Mouse (Mus musculus): ENCODE data around the gene Fgd5. TPM values are rescaled to one million over a fixed set of nuclear protein-coding genes. Genes with fewer than 3 reads are reported as not detected.
"Not testable (repeated sequence)": the region's sequence is repeated elsewhere in the genome, so short reads cannot be mapped to it uniquely, and the experiment has no call there.

Gene Fgd5
- 18.6 and 21.2 TPM in 2 replicates for polyA plus RNA-seq (2015; fragmentation: Nextera tagmentation; extraction: Ambion mirVana)

DNA sequence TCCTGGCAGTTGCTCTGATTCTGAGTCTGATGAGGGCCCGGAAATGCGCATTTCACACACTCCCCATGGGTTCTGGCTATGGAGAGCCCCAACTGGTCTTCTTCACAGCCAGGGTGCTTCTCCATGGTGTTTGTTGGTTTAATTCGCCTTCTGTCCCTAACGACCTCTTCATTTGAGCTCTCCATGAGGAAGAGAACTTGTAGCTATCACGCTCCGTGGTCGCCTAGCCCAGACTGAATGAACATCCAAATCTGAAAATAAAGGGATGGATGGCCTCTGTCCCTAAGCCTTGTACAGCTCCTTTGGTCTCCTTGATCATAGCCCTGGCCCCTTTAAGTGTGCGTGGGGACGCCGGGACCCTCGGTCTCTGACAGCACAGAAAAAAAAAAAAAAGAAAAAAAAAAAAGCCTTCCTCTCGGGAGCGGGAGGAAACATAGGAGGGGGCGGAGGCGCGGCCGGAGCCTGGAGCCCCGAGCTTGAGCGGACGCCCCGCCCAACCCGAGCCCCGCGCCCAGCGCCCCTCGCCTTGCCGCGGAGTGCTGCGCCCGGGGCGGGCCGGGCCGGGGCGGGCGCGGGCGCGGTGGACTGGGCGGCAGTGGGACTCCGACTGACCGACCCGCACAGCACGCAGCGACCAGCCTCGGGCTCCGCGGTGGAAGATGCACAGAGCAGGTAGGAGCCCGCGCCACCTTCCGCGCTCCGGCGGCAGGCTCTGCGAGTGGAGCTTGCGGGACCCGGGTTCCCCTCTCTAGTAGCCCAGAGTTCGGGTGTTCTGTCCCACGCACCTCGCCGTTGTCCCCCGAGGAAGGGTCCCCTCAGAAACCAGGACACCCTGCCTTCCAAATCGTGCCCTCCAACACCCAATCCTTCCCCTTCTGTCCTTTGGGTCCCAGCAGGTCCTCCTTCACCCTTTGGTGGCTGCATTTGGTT, at the start of gene Fgd5:
Gene Fgd5, plus strand, starts transcription at position 508 of the 930 bp plus-strand sequence.
- Histone ChIP-seq H3K27me3 (peaks cover 33% of the 10 kb centered on the region), H3K4me2 (peak within 1 kb of the TSS; percentile 97), H3K4me3 (peak within 1 kb of the TSS; percentile 62), H3K9ac (peak within 1 kb of the TSS; percentile 59), H3K9me3 (no peaks in the 10 kb centered on the region), H3K27ac (peak within 1 kb of the TSS; percentile 54), H3K36me3 (no peaks in the 10 kb centered on the region), H3K4me1 (peaks cover 9% of the 10 kb centered on the region; the same call in 1 of the 2 replicates)
- peak; percentile 82 for ATAC-seq (ENCODE audit: borderline replicate concordance, extremely low read depth, low FRiP score, low TSS enrichment)
- under 1% methylated on average over 44 of the region's 62 CpGs for WGBS

- peak overlapping the region; percentile 36; the same call in 1 of the 2 replicates for H3K27ac ChIP-seq
- H3K9me3 ChIP-seq, result no peaks in the 10 kb centered on the region
- H3K4me2 ChIP-seq, result no peak overlapping the region
- H3K4me1 ChIP-seq, result peaks cover 13% of the 10 kb centered on the region; the same call in 1 of the 2 replicates
- H3K36me3 ChIP-seq, result no peaks in the 10 kb centered on the region
- no peaks in the 10 kb centered on the region for H3K27me3 ChIP-seq
- H3K4me3 ChIP-seq, result no peak overlapping the region
- no peak for ATAC-seq (ENCODE audit: borderline replicate concordance, extremely low read depth, low FRiP score, low TSS enrichment)
- H3K9ac ChIP-seq, result no peak overlapping the region
- WGBS, result 38% methylated on average over 5 of the region's 5 CpGs
Measured at GRCm38 (mm10) chr6:91931231-91931630, 47.4 kb upstream of the Fgd5 start.

- H3K9ac ChIP-seq, result no peak overlapping the region
- H3K27ac ChIP-seq, result no peak overlapping the region
- no peaks in the 10 kb centered on the region for H3K9me3 ChIP-seq
- no peaks in the 10 kb centered on the region for H3K27me3 ChIP-seq
- 24% methylated on average over 4 of the region's 4 CpGs for WGBS
- no peaks in the 10 kb centered on the region for H3K36me3 ChIP-seq
- H3K4me3 ChIP-seq, result no peak overlapping the region
- H3K4me2 ChIP-seq, result no peak overlapping the region
- peak; percentile 88; the same call in 1 of the 2 replicates for ATAC-seq (ENCODE audit: borderline replicate concordance, extremely low read depth, low FRiP score, low TSS enrichment)
- 0 out of 2 replicates have a peak, but pooled peaks cover 3% of the 10 kb centered on the region for H3K4me1 ChIP-seq
Measured at GRCm38 (mm10) chr6:91938491-91938890, 40.2 kb upstream of the Fgd5 start.

DNA sequence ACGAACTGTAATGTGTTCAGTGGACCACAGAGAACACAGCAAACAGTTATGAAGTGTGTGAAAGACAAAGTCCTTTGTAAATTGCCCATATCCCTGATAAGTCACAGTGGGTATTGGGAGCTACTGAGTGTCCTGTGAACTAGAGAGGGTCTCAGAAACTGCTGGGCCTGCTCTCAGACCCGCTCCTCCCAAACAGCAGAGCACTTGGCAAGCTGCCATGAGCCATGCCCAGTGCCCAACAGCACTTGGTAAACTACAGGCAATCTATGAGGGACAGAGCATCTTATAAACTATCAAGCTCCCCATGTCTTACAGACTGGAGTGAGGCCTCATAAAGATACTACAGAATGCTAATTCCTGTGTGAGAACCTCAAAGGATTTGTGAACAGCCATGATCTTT, 30.3 kb upstream of the Fgd5 start:
- Histone ChIP-seq H3K4me2 (no peak overlapping the region), H3K27ac (no peak overlapping the region), H3K9ac (no peak overlapping the region), H3K27me3 (no peaks in the 10 kb centered on the region), H3K9me3 (no peaks in the 10 kb centered on the region), H3K36me3 (no peaks in the 10 kb centered on the region), H3K4me3 (no peak overlapping the region), H3K4me1 (no peaks in the 10 kb centered on the region)
- no peak for ATAC-seq (ENCODE audit: borderline replicate concordance, extremely low read depth, low FRiP score, low TSS enrichment)
- 54% methylated on average over 2 of the region's 2 CpGs for WGBS

DNA sequence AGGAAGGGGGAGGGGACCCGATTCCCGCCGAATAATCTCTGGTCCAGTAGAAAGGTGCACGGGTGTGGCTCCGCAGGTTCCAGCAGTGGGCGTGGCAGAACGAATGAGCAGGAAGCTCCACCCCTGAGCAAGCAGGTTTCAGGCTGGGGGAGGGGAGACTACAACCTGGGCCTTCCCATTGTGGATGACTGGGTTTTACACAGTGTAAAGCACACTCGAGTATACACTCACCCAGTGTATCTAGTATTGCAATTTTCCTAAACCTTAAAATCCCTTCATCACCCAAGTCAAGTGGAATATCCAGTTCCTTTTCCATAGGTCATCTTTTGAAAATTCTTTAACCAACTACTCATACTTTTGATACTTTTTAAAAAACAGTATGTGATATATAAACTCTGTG, 20.7 kb upstream of the Fgd5 start:
- H3K4me2 ChIP-seq; H3K9me3 ChIP-seq; ATAC-seq (ENCODE audit: borderline replicate concordance, extremely low read depth, low FRiP score, low TSS enrichment); H3K9ac ChIP-seq; H3K27ac ChIP-seq; H3K36me3 ChIP-seq; H3K4me3 ChIP-seq; H3K27me3 ChIP-seq: not testable (repeated sequence)
- WGBS, result 24% methylated on average over 2 of the region's 8 CpGs
- peaks cover 16% of the 10 kb centered on the region for H3K4me1 ChIP-seq

DNA sequence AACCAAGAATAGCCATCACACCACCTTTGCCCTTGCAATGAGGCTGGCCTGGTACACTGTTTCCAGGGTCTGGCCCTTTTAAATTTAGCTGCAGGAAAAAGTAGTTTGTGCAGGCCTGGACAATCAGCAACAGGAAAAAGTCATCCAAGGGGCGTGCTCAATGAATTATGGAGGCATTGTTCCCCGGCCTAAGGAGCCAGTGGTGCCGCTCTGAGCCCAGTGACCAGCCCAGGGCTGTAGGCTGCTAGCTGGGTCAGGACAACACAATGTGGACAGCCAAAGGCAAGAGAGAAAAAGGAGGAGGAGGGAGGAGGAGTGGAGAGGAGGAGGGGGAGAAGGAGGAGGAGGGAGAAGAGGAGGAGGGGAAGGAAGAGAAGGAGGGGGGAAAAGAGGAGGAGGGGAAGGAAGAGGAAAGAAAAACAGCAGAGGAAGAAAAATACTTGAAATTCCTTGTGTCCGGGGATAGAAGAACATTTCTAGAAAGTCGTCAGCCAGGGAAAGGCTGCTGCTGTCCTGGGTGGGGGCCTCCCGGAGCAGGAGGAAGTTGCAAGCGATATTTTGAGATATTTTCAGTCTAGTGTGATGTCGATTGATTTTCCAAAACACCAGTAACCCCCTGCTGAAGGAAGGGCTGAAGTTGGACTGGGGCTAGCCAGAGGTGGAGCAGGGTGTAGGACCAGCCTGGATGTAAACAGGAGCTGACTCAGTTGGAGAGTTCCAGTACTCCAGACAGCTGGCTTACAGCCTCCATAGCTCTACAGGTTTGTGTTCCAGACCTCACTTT, 18.5 kb upstream of the Fgd5 start:
- Histone ChIP-seq H3K9ac (no peak overlapping the region), H3K27ac (peak overlapping the region; percentile 86), H3K4me1 (peaks cover 21% of the 10 kb centered on the region), H3K4me3 (0 out of 2 replicates have a peak overlapping the region, but pooled peaks have one; percentile 8), H3K4me2 (peak overlapping the region; percentile 36), H3K9me3 (no peaks in the 10 kb centered on the region), H3K36me3 (no peaks in the 10 kb centered on the region), H3K27me3 (no peaks in the 10 kb centered on the region)
- 15% methylated on average over 8 of the region's 8 CpGs for WGBS
- ATAC-seq (ENCODE audit: borderline replicate concordance, extremely low read depth, low FRiP score, low TSS enrichment), result peak; percentile 80

- no peak overlapping the region for H3K4me3 ChIP-seq
- peaks cover 21% of the 10 kb centered on the region for H3K4me1 ChIP-seq
- no peaks in the 10 kb centered on the region for H3K9me3 ChIP-seq
- H3K9ac ChIP-seq, result no peak overlapping the region
- H3K36me3 ChIP-seq, result no peaks in the 10 kb centered on the region
- no peak for ATAC-seq (ENCODE audit: borderline replicate concordance, extremely low read depth, low FRiP score, low TSS enrichment)
- WGBS, result 18% methylated on average over 4 of the region's 4 CpGs
- H3K4me2 ChIP-seq, result no peak overlapping the region
- H3K27ac ChIP-seq, result no peak overlapping the region
- H3K27me3 ChIP-seq, result no peaks in the 10 kb centered on the region
Measured at GRCm38 (mm10) chr6:91963429-91963828, 15.2 kb upstream of the Fgd5 start.

GRCm38 (mm10) chr6:91965060-91965459, 13.6 kb upstream of the Fgd5 start:
- WGBS, result 82% methylated on average over 8 of the region's 8 CpGs
- no peak overlapping the region for H3K4me2 ChIP-seq
- no peak overlapping the region for H3K9ac ChIP-seq
- no peaks in the 10 kb centered on the region for H3K36me3 ChIP-seq
- no peak for ATAC-seq (ENCODE audit: borderline replicate concordance, extremely low read depth, low FRiP score, low TSS enrichment)
- H3K4me1 ChIP-seq, result peaks cover 18% of the 10 kb centered on the region
- H3K27ac ChIP-seq, result no peak overlapping the region
- H3K4me3 ChIP-seq, result no peak overlapping the region
- H3K9me3 ChIP-seq, result no peaks in the 10 kb centered on the region
- no peaks in the 10 kb centered on the region for H3K27me3 ChIP-seq

DNA sequence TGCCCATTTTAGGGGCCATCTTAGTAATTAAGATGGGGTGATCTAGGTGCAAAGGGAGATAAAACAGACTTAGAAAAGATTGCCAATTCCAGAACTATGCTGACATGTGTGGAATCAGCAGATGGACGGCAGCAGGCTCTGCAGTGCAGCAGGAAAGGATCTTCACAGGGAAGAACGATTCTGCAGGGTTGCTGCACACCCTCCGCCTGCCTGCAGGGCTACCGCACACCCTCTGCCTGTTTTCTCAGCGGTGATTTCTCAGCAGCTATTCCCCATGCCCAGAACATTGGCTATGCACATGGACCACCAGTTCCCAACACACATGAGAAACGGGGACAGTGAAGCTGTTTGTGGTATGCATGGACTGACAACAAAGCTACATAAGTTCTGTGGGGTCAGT, 12.7 kb upstream of the Fgd5 start:
- Histone ChIP-seq H3K4me3 (no peak overlapping the region), H3K9ac (no peak overlapping the region), H3K27me3 (no peaks in the 10 kb centered on the region), H3K36me3 (no peaks in the 10 kb centered on the region), H3K27ac (no peak overlapping the region), H3K9me3 (no peaks in the 10 kb centered on the region), H3K4me2 (no peak overlapping the region), H3K4me1 (peaks cover 10% of the 10 kb centered on the region)
- 48% methylated on average over 6 of the region's 6 CpGs for WGBS
- no peak for ATAC-seq (ENCODE audit: borderline replicate concordance, extremely low read depth, low FRiP score, low TSS enrichment)

- Histone ChIP-seq H3K4me3 (no peak overlapping the region), H3K4me1 (peaks cover 16% of the 10 kb centered on the region; the same call in 1 of the 2 replicates), H3K27ac (peak overlapping the region; percentile 67), H3K4me2 (no peak overlapping the region), H3K9ac (no peak overlapping the region), H3K36me3 (no peaks in the 10 kb centered on the region), H3K27me3 (0 out of 2 replicates have a peak, but pooled peaks cover 5% of the 10 kb centered on the region), H3K9me3 (no peaks in the 10 kb centered on the region)
- WGBS, result 30% methylated on average over 9 of the region's 9 CpGs
- ATAC-seq (ENCODE audit: borderline replicate concordance, extremely low read depth, low FRiP score, low TSS enrichment), result peak; percentile 84
Measured at GRCm38 (mm10) chr6:91972201-91972646, 6.5 kb upstream of the Fgd5 start.

GRCm38 (mm10) chr6:91973972-91974371, 4.7 kb upstream of the Fgd5 start:
- no peak overlapping the region for H3K4me2 ChIP-seq
- no peak overlapping the region for H3K4me3 ChIP-seq
- WGBS, result 57% methylated on average over 6 of the region's 6 CpGs
- H3K9me3 ChIP-seq, result no peaks in the 10 kb centered on the region
- no peak overlapping the region for H3K9ac ChIP-seq
- no peak for ATAC-seq (ENCODE audit: borderline replicate concordance, extremely low read depth, low FRiP score, low TSS enrichment)
- peaks cover 18% of the 10 kb centered on the region for H3K4me1 ChIP-seq
- no peaks in the 10 kb centered on the region for H3K36me3 ChIP-seq
- peaks cover 13% of the 10 kb centered on the region for H3K27me3 ChIP-seq
- H3K27ac ChIP-seq, result 0 out of 2 replicates have a peak overlapping the region, but pooled peaks have one; percentile 29

All from lung, embryonic 15.5 days (tissue).